Mouse (Mus musculus) kidney, embryonic 16.5 days (tissue): Measurements from ENCODE around the gene Hddc3. TPM values are rescaled to one million over a fixed set of nuclear protein-coding genes. Genes with fewer than 3 reads are reported as not detected.

ENCODE experiments used
- ATAC-seq: fragments of 200-750 bp; cut with Nextera tagmentation; 2 replicates; pipeline ENCODE4 v1.8.0; 2017; ENCODE audit warnings: moderate TSS enrichment; ENCODE audit not compliant: low FRiP score, low TSS enrichment
- H3K27ac ChIP-seq: fragments of 300-500 bp; sonication (generic); 2 replicates; pipeline ENCODE4 v1.5.1; 2014; ENCODE audit warnings: low read length
- H3K27me3 ChIP-seq: fragments of 300-500 bp; sonication (generic); 2 replicates; pipeline ENCODE4 v1.6.1; 2014; ENCODE audit warnings: low read length, control low read depth, mixed read lengths; ENCODE audit not compliant: insufficient read depth
- H3K36me3 ChIP-seq: fragments of 300-500 bp; sonication (generic); 2 replicates; pipeline ENCODE4 v1.6.1; 2014; ENCODE audit warnings: low read length, control low read depth, mixed read lengths; ENCODE audit not compliant: insufficient read depth
- H3K4me1 ChIP-seq: fragments of 300-500 bp; sonication (generic); 2 replicates; pipeline ENCODE4 v1.6.1; 2014; ENCODE audit warnings: low read length, control low read depth, mixed read lengths; ENCODE audit not compliant: insufficient read depth
- H3K4me2 ChIP-seq: fragments of 300-500 bp; sonication (generic); replicated peaks from 2 replicates; pipeline ENCODE4 v1.6.1; 2014; ENCODE audit warnings: low read depth, low read length
- H3K4me3 ChIP-seq: fragments of 300-500 bp; sonication (generic); 2 replicates; pipeline ENCODE4 v1.5.1; 2014; ENCODE audit warnings: mild to moderate bottlenecking, low read length
- H3K9ac ChIP-seq: fragments of 300-500 bp; sonication (generic); replicated peaks from 2 replicates; pipeline ENCODE4 v1.6.1; 2014; ENCODE audit warnings: low read length
- H3K9me3 ChIP-seq: fragments of 300-500 bp; sonication (generic); 2 replicates; pipeline ENCODE4 v1.6.1; 2016; ENCODE audit warnings: low read length, control low read depth
- WGBS: fragments of 180-500 bp; shearing (Covaris S2); extraction: QIAGEN DNeasy Blood & Tissue Kit; methylation state at CpG from one replicate; pipeline ENCODE4 v1.1.7; 2014; 5-methylcytosine and 5-hydroxymethylcytosine counted together
- polyA plus RNA-seq: library from polyadenylated mRNA; unstranded; fragments of >200 nt; fragmentation: Nextera tagmentation; extraction: Ambion mirVana; gene quantifications from 2 replicates; pipeline ENCODE4 v1.2.1, GENCODE M21; 2015

Gene Hddc3
- polyA plus RNA-seq, 1 experiment from 2014 or later, result 23.8 TPM

DNA sequence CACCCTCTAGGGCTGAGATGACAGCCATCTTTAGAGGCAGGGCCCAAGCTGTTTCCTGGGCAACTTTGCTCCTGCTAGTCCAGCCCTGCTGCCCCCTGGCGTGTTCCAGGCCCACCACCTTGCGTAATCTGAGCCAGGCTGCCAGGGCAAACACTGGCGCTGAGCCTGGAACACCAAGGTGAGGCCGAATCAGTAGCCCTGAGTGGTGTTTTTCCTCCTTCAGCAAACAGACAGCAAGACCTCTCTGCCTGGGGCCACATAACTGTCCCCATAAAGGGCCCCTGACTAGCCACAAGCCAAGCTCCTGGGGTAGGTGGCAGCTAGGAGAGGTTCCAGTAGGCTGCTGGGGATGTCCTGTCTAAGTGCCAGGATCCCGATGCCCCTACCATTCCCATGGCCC, 57.2 kb downstream of the Hddc3 start:
- 0 out of 2 replicates have a peak overlapping the region, but pooled peaks have one; percentile 5 for H3K9ac ChIP-seq
- ATAC-seq, result 0 out of 2 replicates have a peak, but pooled peaks have one; percentile 16

More for the DNA sequence above, 57.2 kb downstream of the Hddc3 start:
- Histone ChIP-seq H3K4me3 (no peak overlapping the region), H3K36me3 (peaks cover 22% of the 10 kb centered on the region), H3K4me2 (no peak overlapping the region), H3K9me3 (no peaks in the 10 kb centered on the region), H3K4me1 (peaks cover 23% of the 10 kb centered on the region), H3K27ac (0 out of 2 replicates have a peak overlapping the region, but pooled peaks have one; percentile 0), H3K27me3 (no peaks in the 10 kb centered on the region)
- 48% methylated on average over 5 of the region's 5 CpGs for WGBS

Other genes with a start within 250 kb of the Hddc3 start
- gene Idh2, start 227.7 kb upstream of the Hddc3 start, polyA plus RNA-seq, result 782 and 850 TPM in 2 replicates
- gene Sema4b, start 156.3 kb upstream of the Hddc3 start, polyA plus RNA-seq, result 17.7 and 23.7 TPM in 2 replicates
- 131 and 144 TPM in 2 replicates for gene Cib1, start 110.3 kb upstream of the Hddc3 start, polyA plus RNA-seq
- 3.5 and 4.0 TPM in 2 replicates for gene Gdpgp1, start 110.2 kb upstream of the Hddc3 start, polyA plus RNA-seq
- gene Ttll13, start 96.7 kb upstream of the Hddc3 start, polyA plus RNA-seq, result 0.87 and 1.4 TPM in 2 replicates
- gene Ngrn, start 81.9 kb upstream of the Hddc3 start, polyA plus RNA-seq, result 51.7 and 51.9 TPM in 2 replicates
- 11.4 and 17.0 TPM in 2 replicates for gene Vps33b, start 73.5 kb upstream of the Hddc3 start, polyA plus RNA-seq
- 146 and 151 TPM in 2 replicates for gene Prc1, start 48.7 kb upstream of the Hddc3 start, polyA plus RNA-seq
- gene Rccd1, start 18.6 kb upstream of the Hddc3 start, polyA plus RNA-seq, result 7.8 and 11.6 TPM in 2 replicates
- gene Unc45a, start 2.1 kb upstream of the Hddc3 start, polyA plus RNA-seq, result 46.5 and 48.2 TPM in 2 replicates
- gene Man2a2, start 28.3 kb downstream of the Hddc3 start, polyA plus RNA-seq, result 16.6 and 19.1 TPM in 2 replicates
- gene Fes, start 44.8 kb downstream of the Hddc3 start, polyA plus RNA-seq, result 16.8 and 18.3 TPM in 2 replicates
- 13.4 and 13.7 TPM in 2 replicates for gene Furin, start 62.3 kb downstream of the Hddc3 start, polyA plus RNA-seq
- gene Blm, start 192.0 kb downstream of the Hddc3 start, polyA plus RNA-seq, result 21.7 and 25.2 TPM in 2 replicates